Mouse (Mus musculus): ENCODE results near the gene Ankrd45. TPM values are rescaled to one million over a fixed set of nuclear protein-coding genes. Genes with fewer than 3 reads are reported as not detected.
"Not testable (repeated sequence)": the region's sequence is repeated elsewhere in the genome, so short reads cannot be mapped to it uniquely, and the experiment has no call there.

Gene Ankrd45
- polyA plus RNA-seq, 1 experiment = not detected

DNA sequence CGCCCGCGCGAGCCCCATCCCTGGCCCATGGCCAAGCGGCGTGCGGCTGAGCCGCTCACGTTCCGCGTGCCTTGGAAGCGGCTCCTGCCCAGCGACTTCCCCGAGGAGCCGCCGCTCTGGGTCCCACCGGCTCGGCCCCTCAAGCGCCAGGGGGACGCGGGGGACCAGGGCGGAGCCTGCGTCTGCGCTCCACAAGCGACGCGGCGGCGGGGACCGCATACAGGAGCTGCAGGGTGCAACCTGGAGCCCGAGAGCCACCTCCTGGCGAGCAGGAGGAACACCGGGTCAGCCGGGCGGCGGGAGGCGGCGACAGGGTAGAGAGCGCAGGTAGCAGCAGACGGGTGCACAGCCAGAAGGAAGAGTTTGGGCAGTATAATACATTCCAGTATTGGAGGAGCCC lies 28.2 kb downstream of the Ankrd45 start:
- TF ChIP-seq GATA1 (IDR thresholded peaks at IDR 0.05; ENCODE audit: low read length) (no peak), TAL1 (IDR thresholded peaks at IDR 0.05; ENCODE audit: low read length) (no peak)
- Histone ChIP-seq H3K27me3 (ENCODE audit: control insufficient read depth) (peaks cover 82% of the 10 kb centered on the region), H3K36me3 (ENCODE audit: control insufficient read depth) (no peaks in the 10 kb centered on the region), H3K4me1 (ENCODE audit: control insufficient read depth) (peaks cover 5% of the 10 kb centered on the region; the same call in 1 of the 2 replicates), H3K9me3 (ENCODE audit: control insufficient read depth, low read length) (no peaks in the 10 kb centered on the region), H3K4me3 (replicated peaks) (peak overlapping the region; percentile 43)

DNA sequence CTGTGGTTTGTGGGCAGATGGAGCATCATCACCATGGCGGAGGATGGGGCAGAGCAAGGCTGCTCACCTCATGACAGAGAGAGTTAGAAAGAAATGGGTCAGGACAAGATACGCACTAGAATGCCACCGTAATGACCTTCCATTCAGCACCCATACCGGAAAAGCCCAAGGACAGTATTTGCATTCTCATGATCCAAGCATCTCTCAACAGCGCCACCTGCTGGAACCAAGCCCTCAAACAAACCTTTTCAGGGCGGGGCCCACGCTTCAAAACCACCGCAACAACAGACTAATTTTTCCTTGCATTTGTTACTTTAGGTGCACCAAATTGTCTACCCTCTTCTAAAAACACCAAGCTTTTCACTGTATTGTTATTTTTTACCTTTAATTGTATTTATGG lies 38.2 kb downstream of the Ankrd45 start:
- no peak overlapping the region for H3K4me3 ChIP-seq (replicated peaks)
- TF ChIP-seq GATA1 (IDR thresholded peaks at IDR 0.05; ENCODE audit: low read length) (no peak), TAL1 (IDR thresholded peaks at IDR 0.05; ENCODE audit: low read length) (no peak)
- H3K27me3 ChIP-seq (ENCODE audit: control insufficient read depth) = no peaks in the 10 kb centered on the region

DNA sequence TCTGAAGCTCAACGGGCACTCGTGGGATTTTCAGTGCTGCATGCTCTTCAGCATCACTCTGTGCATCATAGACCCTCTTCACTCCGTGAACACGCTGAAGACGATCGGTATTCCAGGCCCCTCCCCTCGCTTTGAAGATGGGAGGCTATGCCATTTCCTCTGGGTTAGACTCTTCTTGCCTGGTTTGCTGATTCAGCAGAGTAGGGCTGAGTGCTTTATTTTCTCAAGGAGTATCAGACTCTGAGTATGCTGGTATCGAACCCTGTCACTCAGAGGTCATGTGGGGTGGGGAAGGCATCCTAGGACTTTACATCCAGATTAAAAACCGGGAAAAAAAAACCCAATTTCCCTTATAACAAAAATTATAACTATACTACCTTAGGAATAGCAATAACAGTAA lies 39.9 kb downstream of the Ankrd45 start:
- no peak overlapping the region for H3K4me3 ChIP-seq (replicated peaks)
- no peak for TF ChIP-seq TAL1 (IDR thresholded peaks at IDR 0.05; ENCODE audit: low read length)
- no peak for TF ChIP-seq GATA1 (IDR thresholded peaks at IDR 0.05; ENCODE audit: low read length)
- peaks cover 1% of the 10 kb centered on the region for H3K4me1 ChIP-seq (ENCODE audit: control insufficient read depth)
- H3K9me3 ChIP-seq (ENCODE audit: control insufficient read depth, low read length) = no peaks in the 10 kb centered on the region
- no peaks in the 10 kb centered on the region for H3K36me3 ChIP-seq (ENCODE audit: control insufficient read depth)
- H3K27me3 ChIP-seq (ENCODE audit: control insufficient read depth) = no peaks in the 10 kb centered on the region

More for the DNA sequence above, 38.2 kb downstream of the Ankrd45 start:
- Histone ChIP-seq H3K9me3 (ENCODE audit: control insufficient read depth, low read length) (no peaks in the 10 kb centered on the region), H3K36me3 (ENCODE audit: control insufficient read depth) (no peaks in the 10 kb centered on the region), H3K4me1 (ENCODE audit: control insufficient read depth) (no peaks in the 10 kb centered on the region; the same call in none of the 2 replicates)

DNA sequence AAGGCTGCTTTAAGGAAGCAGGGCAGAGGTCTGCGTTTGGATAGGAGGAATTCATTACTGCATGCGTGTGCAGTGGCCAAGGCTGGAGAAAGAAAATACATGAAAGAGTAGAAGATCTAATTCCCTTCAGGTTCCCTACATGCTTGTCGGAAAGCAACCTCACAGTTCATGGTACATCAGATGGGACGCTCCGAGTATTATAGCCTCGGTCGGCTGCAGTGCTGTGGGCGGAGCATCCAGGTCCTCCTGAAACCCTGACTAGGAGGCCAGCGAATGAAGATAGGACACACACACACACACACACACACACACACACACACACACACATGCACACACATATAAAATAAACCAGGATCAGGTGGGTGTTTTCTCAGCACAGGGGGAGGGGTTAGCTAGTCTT lies 41.2 kb downstream of the Ankrd45 start:
- H3K9me3 ChIP-seq (ENCODE audit: control insufficient read depth, low read length) = no peaks in the 10 kb centered on the region
- no peaks in the 10 kb centered on the region for H3K36me3 ChIP-seq (ENCODE audit: control insufficient read depth)
- no peaks in the 10 kb centered on the region for H3K27me3 ChIP-seq (ENCODE audit: control insufficient read depth)
- H3K4me3 ChIP-seq (replicated peaks) = no peak overlapping the region
- TF ChIP-seq TAL1 (IDR thresholded peaks at IDR 0.05; ENCODE audit: low read length) (no peak), GATA1 (IDR thresholded peaks at IDR 0.05; ENCODE audit: low read length) (no peak)
- peaks cover 2% of the 10 kb centered on the region for H3K4me1 ChIP-seq (ENCODE audit: control insufficient read depth)

DNA sequence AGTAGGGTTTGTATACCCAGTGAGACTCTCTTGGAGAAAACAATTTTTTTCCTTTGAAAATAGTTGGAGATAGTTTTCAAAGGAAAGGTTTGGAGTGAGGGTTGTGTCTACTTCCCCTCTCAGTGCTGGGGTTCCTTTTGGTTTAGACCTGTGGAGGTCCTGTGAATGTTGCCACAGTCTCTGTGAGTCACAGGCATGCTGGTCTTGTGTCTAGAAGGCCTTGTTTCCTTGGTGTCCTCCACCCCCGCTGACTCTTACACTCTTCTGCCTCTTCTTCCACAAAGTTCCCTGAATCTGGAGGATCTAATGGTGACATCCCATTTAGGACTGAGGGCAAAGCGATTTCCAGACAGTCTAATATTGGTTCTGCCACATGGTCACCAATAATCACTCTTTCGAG lies 42.9 kb downstream of the Ankrd45 start:
- TF ChIP-seq TAL1 (IDR thresholded peaks at IDR 0.05; ENCODE audit: low read length) (no peak), GATA1 (IDR thresholded peaks at IDR 0.05; ENCODE audit: low read length) (no peak)
- Histone ChIP-seq H3K4me1 (ENCODE audit: control insufficient read depth) (peaks cover 2% of the 10 kb centered on the region), H3K4me3 (replicated peaks) (no peak overlapping the region), H3K27me3 (ENCODE audit: control insufficient read depth) (peaks cover 4% of the 10 kb centered on the region), H3K9me3 (ENCODE audit: control insufficient read depth, low read length) (no peaks in the 10 kb centered on the region), H3K36me3 (ENCODE audit: control insufficient read depth) (no peaks in the 10 kb centered on the region)

DNA sequence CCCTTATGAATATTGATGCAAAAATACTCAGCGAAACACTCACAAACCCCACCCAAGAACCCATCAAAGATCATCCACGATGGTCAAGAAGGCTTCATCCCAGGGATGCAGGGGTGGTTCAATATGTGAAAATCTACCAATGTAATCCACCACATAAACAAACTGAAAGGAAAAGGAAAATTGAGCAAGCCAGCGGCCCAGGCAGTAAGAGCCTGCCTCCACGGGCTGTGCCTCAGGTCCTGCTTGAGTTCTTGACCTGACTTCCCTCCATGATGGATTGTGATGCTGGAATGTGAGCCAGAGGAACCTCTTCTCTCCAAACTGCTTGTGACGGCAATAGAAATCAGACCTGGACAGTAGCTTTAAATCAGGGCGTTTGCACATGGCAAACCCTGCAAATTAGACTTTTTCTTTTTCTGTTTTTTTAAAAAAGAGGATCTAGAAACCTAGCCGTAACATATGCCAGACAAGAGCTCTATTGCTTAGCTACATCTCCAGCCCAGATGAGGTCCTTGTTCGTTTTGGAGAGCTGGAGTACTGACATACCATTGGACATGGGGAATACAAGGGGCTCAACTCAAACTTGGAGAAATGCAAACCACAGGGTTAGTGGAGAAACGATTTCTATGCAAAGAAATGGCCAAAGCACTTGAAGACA lies 47.9 kb downstream of the Ankrd45 start:
- Histone ChIP-seq H3K4me3 (replicated peaks) (no peak overlapping the region), H3K9me3 (ENCODE audit: control insufficient read depth, low read length) (no peaks in the 10 kb centered on the region), H3K36me3 (ENCODE audit: control insufficient read depth) (no peaks in the 10 kb centered on the region), H3K27me3 (ENCODE audit: control insufficient read depth) (peaks cover 22% of the 10 kb centered on the region), H3K4me1 (ENCODE audit: control insufficient read depth) (peaks cover 7% of the 10 kb centered on the region)
- TF ChIP-seq TAL1 (IDR thresholded peaks at IDR 0.05; ENCODE audit: low read length) = no peak
- TF ChIP-seq GATA1 (IDR thresholded peaks at IDR 0.05; ENCODE audit: low read length) = no peak

DNA sequence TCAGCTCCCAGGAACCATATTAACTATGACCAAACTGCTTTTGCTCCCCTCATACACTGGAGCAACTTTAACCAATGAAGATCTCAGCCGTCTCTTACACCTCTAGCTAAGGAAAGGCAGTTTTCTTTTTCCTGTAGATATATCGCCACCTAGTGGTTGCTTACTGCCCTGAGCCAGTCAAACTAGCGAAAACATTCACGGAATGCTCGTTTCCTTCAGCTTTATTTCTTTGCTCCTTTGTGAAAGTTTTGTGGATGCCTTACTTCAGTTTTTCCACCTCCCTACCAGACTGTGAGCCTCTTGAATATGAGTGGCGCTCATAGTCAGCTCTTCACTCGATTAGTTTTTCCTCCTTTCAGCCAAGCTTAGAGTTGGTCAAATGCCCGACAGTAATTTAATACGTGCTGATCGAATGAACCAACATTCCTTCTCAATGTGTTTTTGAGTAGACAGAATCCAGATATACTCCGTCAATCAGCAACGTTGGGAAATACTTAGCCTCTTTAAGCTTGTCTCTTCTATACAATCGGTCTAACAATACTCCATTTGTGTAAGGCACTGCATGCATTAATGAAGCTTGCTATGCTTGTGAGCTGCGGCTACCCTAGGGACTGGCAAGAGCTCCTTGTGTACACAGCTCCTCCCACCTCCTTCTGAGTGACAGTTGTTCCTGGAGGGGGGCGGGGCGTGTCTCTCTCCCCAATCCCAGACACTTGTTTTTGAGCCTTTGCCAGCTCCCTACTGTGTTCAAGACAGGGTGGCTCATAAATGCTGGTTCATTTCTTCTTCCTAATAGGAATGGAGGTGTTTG lies 53.3 kb downstream of the Ankrd45 start:
- peaks cover 15% of the 10 kb centered on the region for H3K27me3 ChIP-seq (ENCODE audit: control insufficient read depth)
- TF ChIP-seq TAL1 (IDR thresholded peaks at IDR 0.05; ENCODE audit: low read length) (no peak), GATA1 (IDR thresholded peaks at IDR 0.05; ENCODE audit: low read length) (no peak)
- peaks cover 18% of the 10 kb centered on the region for H3K4me1 ChIP-seq (ENCODE audit: control insufficient read depth)
- H3K36me3 ChIP-seq (ENCODE audit: control insufficient read depth) = no peaks in the 10 kb centered on the region
- peak overlapping the region; percentile 66 for H3K4me3 ChIP-seq (replicated peaks)
- no peaks in the 10 kb centered on the region for H3K9me3 ChIP-seq (ENCODE audit: control insufficient read depth, low read length)

DNA sequence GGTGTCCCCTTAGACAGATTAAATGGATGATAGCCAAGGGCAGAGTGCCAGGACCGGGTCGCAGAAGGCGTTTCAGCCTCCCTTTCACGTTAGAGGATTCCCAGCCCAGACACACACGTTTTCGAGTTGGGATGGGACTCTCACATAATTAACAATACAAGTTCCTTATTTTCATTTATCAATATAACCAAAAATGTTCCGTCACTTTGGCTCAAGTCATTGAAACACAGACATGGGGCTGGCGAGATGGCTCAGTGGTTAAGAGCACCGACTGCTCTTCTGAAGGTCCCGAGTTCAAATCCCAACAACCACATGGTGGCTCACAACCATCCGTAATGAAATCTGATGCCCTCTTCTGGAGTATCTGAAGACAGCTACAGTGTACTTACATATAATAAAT lies 53.9 kb downstream of the Ankrd45 start:
- H3K36me3 ChIP-seq (ENCODE audit: control insufficient read depth); H3K9me3 ChIP-seq (ENCODE audit: control insufficient read depth, low read length): not testable (repeated sequence)
- H3K4me1 ChIP-seq (ENCODE audit: control insufficient read depth) = peaks cover 18% of the 10 kb centered on the region
- peaks cover 15% of the 10 kb centered on the region for H3K27me3 ChIP-seq (ENCODE audit: control insufficient read depth)
- H3K4me3 ChIP-seq (replicated peaks) = peak overlapping the region; percentile 66

DNA sequence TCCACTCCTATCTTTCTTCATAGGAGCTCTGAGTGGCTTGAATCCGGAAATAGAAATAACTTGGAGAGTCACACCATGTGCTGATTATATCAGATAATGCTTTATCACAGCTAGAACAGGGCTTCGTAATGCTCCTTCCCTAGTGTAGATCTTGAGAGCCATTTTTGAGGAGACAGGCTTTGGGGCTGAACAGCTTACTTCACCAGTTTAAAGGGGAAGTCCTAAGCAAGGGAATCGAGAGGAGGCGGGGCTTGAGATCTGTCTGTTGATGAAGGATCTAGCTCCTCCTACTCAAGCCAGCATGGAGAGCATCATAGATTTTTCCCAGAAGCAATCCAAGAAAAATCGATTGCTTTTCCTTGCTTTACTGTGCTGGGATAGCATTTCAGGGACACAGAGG lies 57.4 kb downstream of the Ankrd45 start:
- Histone ChIP-seq H3K27me3 (ENCODE audit: control insufficient read depth) (peaks cover 1% of the 10 kb centered on the region), H3K4me1 (ENCODE audit: control insufficient read depth) (peaks cover 18% of the 10 kb centered on the region), H3K4me3 (replicated peaks) (no peak overlapping the region), H3K36me3 (ENCODE audit: control insufficient read depth) (no peaks in the 10 kb centered on the region), H3K9me3 (ENCODE audit: control insufficient read depth, low read length) (no peaks in the 10 kb centered on the region)
- TF ChIP-seq GATA1 (IDR thresholded peaks at IDR 0.05; ENCODE audit: low read length) (no peak), TAL1 (IDR thresholded peaks at IDR 0.05; ENCODE audit: low read length) (no peak)

Data from erythroblast, embryonic 14.5 days (primary cell).